Mouse (Mus musculus) liver, embryonic 14.5 days (tissue): ENCODE results near the gene Kcnk4.

Experiments
- CTCF ChIP-seq: IDR thresholded peaks from 2 replicates; pipeline ENCODE4 v1.5.1; 2016; ENCODE audit warnings: antibody characterized with exemption, low read depth, control low read depth
- EP300 ChIP-seq: IDR thresholded peaks from 2 replicates; pipeline ENCODE4 v1.6.1; 2016; ENCODE audit warnings: antibody characterized with exemption, low read depth

GRCm38 (mm10) chr19:6979001-6979479 lies 44.7 kb upstream of the Kcnk4 start:
- TF ChIP-seq EP300 (no peak), CTCF (no peak)
